Mouse (Mus musculus) hindbrain, embryonic 11.5 days (tissue): Measurements from ENCODE around the gene Ptprf. TPM values are rescaled to one million over a fixed set of nuclear protein-coding genes. Genes with fewer than 3 reads are reported as not detected.

Experiments
- ATAC-seq: fragments of 200-750 bp; cut with Nextera tagmentation; 2 replicates; pipeline ENCODE4 v1.8.0; 2017; ENCODE audit warnings: mild to moderate bottlenecking, moderate TSS enrichment, moderate library complexity; ENCODE audit not compliant: low FRiP score
- DNase-seq: peaks from one replicate; pipeline ENCODE4 v3.0.0-alpha.2; 2015; ENCODE audit warnings: low spot score
- H3K27ac ChIP-seq: fragments of 300-500 bp; sonication (generic); 2 replicates; pipeline ENCODE4 v1.5.1; 2014; ENCODE audit warnings: mild to moderate bottlenecking, low read depth, low read length
- H3K27me3 ChIP-seq: fragments of 300-500 bp; sonication (generic); 2 replicates; pipeline ENCODE4 v1.6.1; 2014; ENCODE audit warnings: mild to moderate bottlenecking, low read length, moderate library complexity, mixed read lengths; ENCODE audit not compliant: control insufficient read depth, insufficient read depth
- H3K36me3 ChIP-seq: fragments of 300-500 bp; sonication (generic); 2 replicates; pipeline ENCODE4 v1.6.1; 2014; ENCODE audit warnings: mild to moderate bottlenecking, low read length, moderate library complexity, mixed read lengths; ENCODE audit not compliant: control insufficient read depth, insufficient read depth
- H3K4me1 ChIP-seq: fragments of 300-500 bp; sonication (generic); replicated peaks from 2 replicates; pipeline ENCODE4 v1.6.1; 2014; ENCODE audit warnings: low read length, mixed read lengths; ENCODE audit not compliant: control insufficient read depth, insufficient read depth
- H3K4me2 ChIP-seq: fragments of 300-500 bp; sonication (generic); replicated peaks from 2 replicates; pipeline ENCODE4 v1.6.1; 2014; ENCODE audit warnings: mild to moderate bottlenecking, low read depth, low read length
- H3K4me3 ChIP-seq: fragments of 300-500 bp; sonication (generic); 2 replicates; pipeline ENCODE4 v1.5.1; 2014; ENCODE audit warnings: low read depth, low read length
- H3K9ac ChIP-seq: fragments of 300-500 bp; sonication (generic); 2 replicates; pipeline ENCODE4 v1.6.1; 2014; ENCODE audit warnings: low read depth, low read length
- H3K9me3 ChIP-seq: fragments of 300-500 bp; sonication (generic); 2 replicates; pipeline ENCODE4 v1.6.1; 2016; ENCODE audit warnings: low read length; ENCODE audit not compliant: control insufficient read depth
- WGBS: fragments of 180-500 bp; shearing (Covaris S2); extraction: QIAGEN DNeasy Blood & Tissue Kit; methylation state at CpG from one replicate; pipeline ENCODE4 v1.1.7; 2014; 5-methylcytosine and 5-hydroxymethylcytosine counted together
- polyA plus RNA-seq: library from polyadenylated mRNA; unstranded; fragments of >200 nt; fragmentation: Nextera tagmentation; extraction: Ambion mirVana; gene quantifications from 2 replicates; pipeline ENCODE4 v1.2.1, GENCODE M21; 2014

The Ptprf gene
- polyA plus RNA-seq, 1 experiment from 2014 or later: 66.0 TPM

- H3K4me2 ChIP-seq: no peak overlapping the region
- no peak for DNase-seq
- H3K9ac ChIP-seq: no peak overlapping the region
- H3K27ac ChIP-seq: no peak overlapping the region
- H3K4me1 ChIP-seq: peaks cover 20% of the 10 kb centered on the region
- WGBS: 97% methylated on average over 3 of the region's 3 CpGs
- H3K27me3 ChIP-seq: no peaks in the 10 kb centered on the region
- H3K36me3 ChIP-seq: peaks cover 11% of the 10 kb centered on the region; the same call in 1 of the 2 replicates
- H3K9me3 ChIP-seq: no peaks in the 10 kb centered on the region
- H3K4me3 ChIP-seq: no peak overlapping the region
- ATAC-seq: no peak
Observed at GRCm38 (mm10) chr4:118270706-118271105, 20.5 kb downstream of the Ptprf start.

GRCm38 (mm10) chr4:118269999-118270398, 21.2 kb downstream of the Ptprf start:
- no peaks in the 10 kb centered on the region for H3K9me3 ChIP-seq
- H3K4me3 ChIP-seq: no peak overlapping the region
- H3K27ac ChIP-seq: no peak overlapping the region
- H3K4me1 ChIP-seq: peaks cover 18% of the 10 kb centered on the region
- H3K36me3 ChIP-seq: peaks cover 11% of the 10 kb centered on the region; the same call in 1 of the 2 replicates
- H3K9ac ChIP-seq: no peak overlapping the region
- no peak overlapping the region for H3K4me2 ChIP-seq
- WGBS: 68% methylated on average over 6 of the region's 6 CpGs
- no peaks in the 10 kb centered on the region for H3K27me3 ChIP-seq
- ATAC-seq: no peak
- DNase-seq: no peak

GRCm38 (mm10) chr4:118268429-118269212, 22.6 kb downstream of the Ptprf start:
- H3K36me3 ChIP-seq: peaks cover 11% of the 10 kb centered on the region; the same call in 1 of the 2 replicates
- peaks cover 7% of the 10 kb centered on the region for H3K4me1 ChIP-seq

DNA sequence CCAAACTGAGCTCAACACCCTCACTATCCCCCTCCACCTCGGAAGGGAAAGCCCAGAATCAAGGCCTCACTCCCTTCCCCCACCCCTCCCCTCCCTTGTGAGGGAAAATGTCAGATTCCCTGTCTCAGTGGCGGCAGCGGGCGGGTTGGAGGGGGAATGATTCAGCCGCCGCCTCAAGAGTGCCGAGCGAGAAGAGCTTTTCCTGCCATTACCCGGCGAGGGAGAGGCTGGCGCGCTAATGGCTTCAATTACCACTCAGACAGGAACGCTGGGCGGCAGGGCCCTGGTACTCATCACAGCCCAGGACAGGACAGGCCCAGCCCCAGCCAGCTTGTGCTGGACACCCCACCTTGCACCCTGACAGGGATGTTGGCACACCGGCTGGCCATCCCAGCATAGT, 25.6 kb downstream of the Ptprf start:
- H3K4me3 ChIP-seq: no peak overlapping the region
- no peak overlapping the region; the same call in 1 of the 2 replicates for H3K4me2 ChIP-seq
- H3K4me1 ChIP-seq: peaks cover 18% of the 10 kb centered on the region
- no peak for DNase-seq
- 44% methylated on average over 15 of the region's 15 CpGs for WGBS
- ATAC-seq: no peak
- peak overlapping the region; percentile 23; the same call in 1 of the 2 replicates for H3K9ac ChIP-seq
- H3K27ac ChIP-seq: peak overlapping the region; percentile 68
- no peaks in the 10 kb centered on the region for H3K27me3 ChIP-seq
- H3K9me3 ChIP-seq: no peaks in the 10 kb centered on the region
- H3K36me3 ChIP-seq: 0 out of 2 replicates have a peak, but pooled peaks cover 5% of the 10 kb centered on the region

More at GRCm38 (mm10) chr4:118268429-118269212, 22.6 kb downstream of the Ptprf start:
- Histone ChIP-seq H3K27me3 (no peaks in the 10 kb centered on the region), H3K4me3 (no peak overlapping the region), H3K9ac (no peak overlapping the region), H3K27ac (no peak overlapping the region), H3K9me3 (no peaks in the 10 kb centered on the region), H3K4me2 (no peak overlapping the region)
- DNase-seq (no peak), ATAC-seq (no peak)
- 82% methylated on average over 14 of the region's 14 CpGs for WGBS

DNA sequence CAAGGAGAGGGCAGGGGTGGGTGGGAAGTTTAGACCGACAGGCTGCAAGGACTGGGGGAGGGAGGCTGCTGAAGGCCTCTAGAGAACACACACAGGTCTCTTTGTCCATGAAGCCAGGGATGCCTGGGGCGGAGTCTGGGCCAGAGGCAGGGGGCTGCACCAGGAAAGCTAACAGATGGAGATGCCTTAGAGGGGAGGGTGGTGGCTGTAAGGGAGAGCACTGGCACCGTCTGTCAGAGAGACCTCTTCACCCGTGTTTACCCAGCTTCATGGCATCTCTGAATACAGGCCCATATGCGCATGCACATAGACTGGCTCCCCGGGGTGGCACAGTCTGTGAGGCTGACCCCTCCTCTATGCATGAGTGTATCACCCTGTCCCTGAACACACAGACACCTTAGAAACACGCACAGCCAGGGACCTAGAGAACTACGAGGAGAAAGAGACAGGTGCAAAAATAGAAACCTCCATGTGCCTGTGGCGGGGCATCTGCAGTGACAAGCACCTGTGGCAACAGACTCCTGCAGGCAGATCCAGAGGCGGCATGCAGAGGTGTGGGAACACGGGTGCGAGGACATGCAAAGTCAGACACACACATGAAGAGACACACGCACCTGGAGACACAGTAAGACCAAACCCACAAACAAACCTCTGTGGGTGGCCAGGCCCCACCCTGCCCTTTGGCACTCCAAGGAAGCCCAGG, 29.3 kb downstream of the Ptprf start:
- H3K27me3 ChIP-seq: no peaks in the 10 kb centered on the region
- 42% methylated on average over 13 of the region's 13 CpGs for WGBS
- peak overlapping the region; percentile 81; the same call in 1 of the 2 replicates for H3K4me2 ChIP-seq
- H3K4me1 ChIP-seq: peaks cover 20% of the 10 kb centered on the region
- H3K9ac ChIP-seq: peak overlapping the region; percentile 24; the same call in 1 of the 2 replicates
- H3K4me3 ChIP-seq: no peak overlapping the region
- DNase-seq (peak; percentile 73), ATAC-seq (peak; percentile 75)
- peak overlapping the region; percentile 83 for H3K27ac ChIP-seq
- H3K9me3 ChIP-seq: no peaks in the 10 kb centered on the region
- H3K36me3 ChIP-seq: no peaks in the 10 kb centered on the region

- H3K36me3 ChIP-seq: no peaks in the 10 kb centered on the region
- H3K9ac ChIP-seq: peak overlapping the region; percentile 62; the same call in 1 of the 2 replicates
- 23% methylated on average over 5 of the region's 5 CpGs for WGBS
- DNase-seq (peak; percentile 55), ATAC-seq (peak; percentile 62)
- peak overlapping the region; percentile 81 for H3K4me2 ChIP-seq
- H3K27ac ChIP-seq: peak overlapping the region; percentile 83
- H3K27me3 ChIP-seq: no peaks in the 10 kb centered on the region
- no peaks in the 10 kb centered on the region for H3K9me3 ChIP-seq
- peaks cover 21% of the 10 kb centered on the region for H3K4me1 ChIP-seq
- peak overlapping the region; percentile 42 for H3K4me3 ChIP-seq
Observed at GRCm38 (mm10) chr4:118261291-118261690, 29.9 kb downstream of the Ptprf start.

GRCm38 (mm10) chr4:118260551-118261267, 30.5 kb downstream of the Ptprf start:
- DNase-seq (peak; percentile 81), ATAC-seq (peak; percentile 69)
- H3K36me3 ChIP-seq: no peaks in the 10 kb centered on the region
- H3K9me3 ChIP-seq: no peaks in the 10 kb centered on the region
- H3K9ac ChIP-seq: peak overlapping the region; percentile 62
- peak overlapping the region; percentile 83 for H3K27ac ChIP-seq
- 1% methylated on average over 38 of the region's 39 CpGs for WGBS
- no peaks in the 10 kb centered on the region for H3K27me3 ChIP-seq
- peaks cover 20% of the 10 kb centered on the region for H3K4me1 ChIP-seq
- peak overlapping the region; percentile 81 for H3K4me2 ChIP-seq
- H3K4me3 ChIP-seq: peak overlapping the region; percentile 42

- Histone ChIP-seq H3K27ac (no peak overlapping the region), H3K4me3 (no peak overlapping the region), H3K9me3 (no peaks in the 10 kb centered on the region), H3K9ac (no peak overlapping the region), H3K36me3 (no peaks in the 10 kb centered on the region; the same call in 1 of the 2 replicates), H3K27me3 (no peaks in the 10 kb centered on the region), H3K4me2 (no peak overlapping the region), H3K4me1 (peaks cover 17% of the 10 kb centered on the region)
- ATAC-seq: no peak
- 91% methylated on average over 8 of the region's 8 CpGs for WGBS
- DNase-seq: no peak
Observed at GRCm38 (mm10) chr4:118259782-118260463, 31.3 kb downstream of the Ptprf start.
